9 mouse cellular contexts compared by ENCODE assay signal in the genomic region with DNA sequence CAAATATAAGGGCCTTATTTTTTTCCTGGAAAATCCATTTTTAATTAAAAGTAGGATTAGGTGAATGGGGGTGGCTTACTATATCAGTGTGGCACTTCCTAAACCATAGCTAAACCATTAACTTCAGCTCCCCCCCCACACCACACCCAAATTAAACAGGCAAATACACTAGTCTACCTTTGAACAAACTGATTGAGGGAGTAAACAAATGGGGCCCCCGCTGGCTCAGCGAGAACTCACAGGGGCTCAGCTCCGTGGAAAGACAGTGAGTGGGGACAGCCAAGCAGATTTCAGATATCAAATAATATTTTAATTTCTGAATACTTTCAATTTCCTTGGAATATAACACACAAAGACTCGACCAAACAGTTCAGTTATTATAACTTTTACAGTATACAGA. TPM values are rescaled to one million over a fixed set of nuclear protein-coding genes. Genes with fewer than 3 reads are reported as not detected.
DNase-seq lines count a peak whose midpoint lies in the region; ATAC-seq lines count a peak whose summit lies in the region.
"Had no signal": no experiment of that assay in that cellular context is flagged by ENCODE, and none has a peak within 500 bp of the region (broad histone marks: within the 10 kb centered on the region; RNA-seq: fewer than 3 reads in every experiment).

No protein-coding gene starts in this region.

- DNase-seq in right cerebral cortex, postnatal 25 days: peak; percentile 4
- no peak for DNase-seq in right cerebral cortex, postnatal 4 days
- DNase-seq in cerebellum, adult 18-20 months: no peak
- no peak for DNase-seq in spleen, postnatal 36 days (ENCODE audit: low spot score in 2 of 2)
- DNase-seq in gastrocnemius, postnatal 10 days: no peak
- DNase-seq: thymus, adult 2 months had no signal

- H3K4me3 ChIP-seq in hindbrain, embryonic 12.5 days: peak overlapping the region; percentile 70
- H3K4me3 ChIP-seq in liver, embryonic 12.5 days: no peak overlapping the region; the same call in 1 of the 2 replicates

- peak overlapping the region; percentile 65 for H3K9ac ChIP-seq in hindbrain, embryonic 12.5 days
- peak overlapping the region; percentile 4; the same call in 1 of the 2 replicates for H3K9ac ChIP-seq in liver, embryonic 12.5 days

- H3K36me3 ChIP-seq in hindbrain, embryonic 12.5 days: peaks cover 26% of the 10 kb centered on the region
- peaks cover 6% of the 10 kb centered on the region; the same call in 1 of the 2 replicates for H3K36me3 ChIP-seq in liver, embryonic 12.5 days

- H3K9me3 ChIP-seq in hindbrain, embryonic 12.5 days (replicated peaks): no peaks in the 10 kb centered on the region
- no peaks in the 10 kb centered on the region for H3K9me3 ChIP-seq in liver, embryonic 12.5 days (replicated peaks)

- WGBS in hindbrain, embryonic 12.5 days: 9% methylated on average over 4 of the region's 4 CpGs
- WGBS in liver, embryonic 12.5 days (ENCODE audit: insufficient replicate concordance): 6% methylated on average over 4 of the region's 4 CpGs

- peaks cover 46% of the 10 kb centered on the region for H3K4me1 ChIP-seq in hindbrain, embryonic 12.5 days
- no peaks in the 10 kb centered on the region for H3K4me1 ChIP-seq in liver, embryonic 12.5 days

- peak overlapping the region; percentile 80 for H3K4me2 ChIP-seq in hindbrain, embryonic 12.5 days (replicated peaks)
- peak overlapping the region; percentile 62 for H3K4me2 ChIP-seq in liver, embryonic 12.5 days

- no peak for ATAC-seq in hindbrain, embryonic 12.5 days (ENCODE audit: low FRiP score)
- ATAC-seq in liver, embryonic 12.5 days: no peak

- peaks cover 9% of the 10 kb centered on the region for H3K27me3 ChIP-seq in hindbrain, embryonic 12.5 days
- H3K27me3 ChIP-seq in liver, embryonic 12.5 days (replicated peaks): peaks cover 86% of the 10 kb centered on the region

- H3K27ac ChIP-seq in hindbrain, embryonic 12.5 days: peak overlapping the region; percentile 98
- no peak overlapping the region for H3K27ac ChIP-seq in liver, embryonic 12.5 days

RNA-seq across cellular contexts. Expression of a gene that starts 13.4 kb away (rescaled TPM):
- 133 and 146 TPM in 2 replicates for polyA plus RNA-seq in hindbrain, embryonic 12.5 days (2016; fragmentation: Nextera tagmentation; extraction: Ambion mirVana)
- 23.3 and 26.8 TPM in 2 replicates for polyA plus RNA-seq in liver, embryonic 12.5 days (2016; fragmentation: Nextera tagmentation; extraction: Ambion mirVana)
- 10 to 100 TPM; 32.7 to 39.2 TPM for total RNA-seq in gastrocnemius, postnatal 10 days (2021)
- total RNA-seq: megakaryocyte-erythroid progenitor cell, adult 5-6 weeks had no signal
